Mouse (Mus musculus): ENCODE data around the gene Snx7. TPM values are rescaled to one million over a fixed set of nuclear protein-coding genes. Genes with fewer than 3 reads are reported as not detected.

The Snx7 gene
- total and polyA plus RNA-seq, 3 experiments, result not detected

- Histone ChIP-seq H3K9me3 (replicated peaks; ENCODE audit: low read length) (no peaks in the 10 kb centered on the region), H3K36me3 (replicated peaks in 1 of 2; ENCODE audit: control insufficient read depth in 1 of 2, insufficient read depth in 1 of 2, low read length in 1 of 2) (no peaks in the 10 kb centered on the region), H3K27ac (ENCODE audit: insufficient read depth, low read depth) (no peak overlapping the region), H3K9ac (ENCODE audit: insufficient read depth, low read depth) (no peak overlapping the region), H3K4me1 (ENCODE audit: control insufficient read depth in 1 of 2, insufficient read depth in 2 of 2) (no peaks in the 10 kb centered on the region), H3K4me2 (ENCODE audit: insufficient read depth, low read depth, poor library complexity, severe bottlenecking) (no peak overlapping the region), H3K4me3 (replicated peaks in 1 of 3; ENCODE audit: low read depth in 2 of 3, low read length in 2 of 3, poor library complexity in 1 of 3) (no peak overlapping the region), H3K27me3 (replicated peaks) (no peaks in the 10 kb centered on the region), H3K79me2 (replicated peaks; ENCODE audit: control insufficient read depth, extremely low read depth, insufficient read depth, poor library complexity, severe bottlenecking) (no peaks in the 10 kb centered on the region)
- dilution Hi-C loops (cut with MboI; ENCODE audit: extremely low pct_ligation_motif_present, extremely low pct_unique_long_range_greater_than_20kb, low sequenced_read_pairs), result no loop called here
- DNase-seq (ENCODE audit: extremely low read depth), result peak; percentile 22
- TF ChIP-seq POLR2A (IDR thresholded peaks at IDR 0.05; ENCODE audit: low read depth, low read length) (no peak), IRF4 (IDR thresholded peaks at IDR 0.05; ENCODE audit: low read depth, low read length) (no peak), MXI1 (IDR thresholded peaks at IDR 0.05; ENCODE audit: low read depth, low read length) (no peak), HCFC1 (IDR thresholded peaks at IDR 0.05; ENCODE audit: low read depth, low read length) (no peak), USF1 (IDR thresholded peaks at IDR 0.05; ENCODE audit: low read depth, low read length) (no peak), RCOR1 (conservative IDR thresholded peaks at IDR 0.05; ENCODE audit: low read depth, low read length) (no peak), NRF1 (IDR thresholded peaks at IDR 0.05; ENCODE audit: low read depth, low read length) (no peak), CHD2 (IDR thresholded peaks at IDR 0.05; ENCODE audit: low read length) (no peak), MAX (IDR thresholded peaks at IDR 0.05; ENCODE audit: low read length) (no peak), MYC (IDR thresholded peaks at IDR 0.05; ENCODE audit: low read depth, low read length) (no peak), POLR2AphosphoS2 (IDR thresholded peaks at IDR 0.05; ENCODE audit: low read depth, low read length) (no peak), RAD21 (IDR thresholded peaks at IDR 0.05; ENCODE audit: low read depth, low read length) (peak; percentile 42), SMC3 (IDR thresholded peaks at IDR 0.05; ENCODE audit: low read depth, low read length) (peak; percentile 33), CHD1 (IDR thresholded peaks at IDR 0.05; ENCODE audit: low read depth, low read length) (no peak), CTCF (conservative IDR thresholded peaks at IDR 0.05 in 1 of 2, IDR thresholded peaks at IDR 0.05 in 1 of 2; ENCODE audit: low read depth in 2 of 2, low read length in 2 of 2) (peak in 1 of 2 experiments; percentile 44; a peak in 2 of 4 replicates), MEF2A (IDR thresholded peaks at IDR 0.05; ENCODE audit: borderline replicate concordance, low read depth, low read length) (no peak)
- in situ Hi-C loops (cut with MboI; ENCODE audit: low pct_ligation_motif_present, low pct_unique_long_range_greater_than_20kb, low sequenced_read_pairs), result no loop called here
Observed at GRCm38 (mm10) chr3:117788800-117789693, 79.7 kb downstream of the Snx7 start.

GRCm38 (mm10) chr3:117787247-117787646 lies 81.5 kb downstream of the Snx7 start:
- in situ Hi-C loops (cut with MboI; ENCODE audit: low pct_ligation_motif_present, low pct_unique_long_range_greater_than_20kb, low sequenced_read_pairs) (no loop called here), dilution Hi-C loops (cut with MboI; ENCODE audit: extremely low pct_ligation_motif_present, extremely low pct_unique_long_range_greater_than_20kb, low sequenced_read_pairs) (no loop called here)
- TF ChIP-seq SMC3 (IDR thresholded peaks at IDR 0.05; ENCODE audit: low read depth, low read length) (no peak), NELFE (IDR thresholded peaks at IDR 0.05; ENCODE audit: low read depth, low read length) (no peak), RAD21 (IDR thresholded peaks at IDR 0.05; ENCODE audit: low read depth, low read length) (no peak), CHD1 (IDR thresholded peaks at IDR 0.05; ENCODE audit: low read depth, low read length) (no peak), BHLHE40 (IDR thresholded peaks at IDR 0.05; ENCODE audit: low read depth, low read length) (no peak), KAT2A (IDR thresholded peaks at IDR 0.05; ENCODE audit: insufficient replicate concordance, low read length) (no peak), ZKSCAN1 (IDR thresholded peaks at IDR 0.05; ENCODE audit: borderline replicate concordance, low read depth, low read length) (no peak), GABPA (IDR thresholded peaks at IDR 0.05; ENCODE audit: insufficient replicate concordance, low read depth, low read length) (no peak), NRF1 (IDR thresholded peaks at IDR 0.05; ENCODE audit: low read depth, low read length) (no peak), UBTF (IDR thresholded peaks at IDR 0.05; ENCODE audit: low read depth, low read length) (no peak), MAX (IDR thresholded peaks at IDR 0.05; ENCODE audit: low read length) (no peak), MAFK (IDR thresholded peaks at IDR 0.05; ENCODE audit: insufficient replicate concordance, low read length) (no peak), JUND (conservative IDR thresholded peaks at IDR 0.05; ENCODE audit: low read depth, low read length) (no peak), ETS1 (conservative IDR thresholded peaks at IDR 0.05; ENCODE audit: low read depth, low read length) (no peak), POLR2A (IDR thresholded peaks at IDR 0.05; ENCODE audit: low read depth, low read length) (no peak), CTCF (conservative IDR thresholded peaks at IDR 0.05 in 1 of 2, IDR thresholded peaks at IDR 0.05 in 1 of 2; ENCODE audit: low read depth in 2 of 2, low read length in 2 of 2) (no peak), TCF12 (IDR thresholded peaks at IDR 0.05; ENCODE audit: low read depth, low read length) (no peak), USF1 (IDR thresholded peaks at IDR 0.05; ENCODE audit: low read depth, low read length) (no peak), MYC (IDR thresholded peaks at IDR 0.05; ENCODE audit: low read depth, low read length) (no peak), CHD2 (IDR thresholded peaks at IDR 0.05; ENCODE audit: low read length) (no peak)

More at GRCm38 (mm10) chr3:117787247-117787646, 81.5 kb downstream of the Snx7 start:
- H3K9me3 ChIP-seq (replicated peaks; ENCODE audit: low read length), result no peaks in the 10 kb centered on the region
- H3K27me3 ChIP-seq (replicated peaks), result no peaks in the 10 kb centered on the region
- no peaks in the 10 kb centered on the region for H3K79me2 ChIP-seq (replicated peaks; ENCODE audit: control insufficient read depth, extremely low read depth, insufficient read depth, poor library complexity, severe bottlenecking)
- H3K9ac ChIP-seq (ENCODE audit: insufficient read depth, low read depth), result no peak overlapping the region
- no peak overlapping the region for H3K27ac ChIP-seq (ENCODE audit: insufficient read depth, low read depth)
- no peaks in the 10 kb centered on the region for H3K36me3 ChIP-seq (replicated peaks in 1 of 2; ENCODE audit: control insufficient read depth in 1 of 2, insufficient read depth in 1 of 2, low read length in 1 of 2)
- DNase-seq (ENCODE audit: extremely low read depth), result no peak
- no peaks in the 10 kb centered on the region for H3K4me1 ChIP-seq (ENCODE audit: control insufficient read depth in 1 of 2, insufficient read depth in 2 of 2)
- no peak overlapping the region for H3K4me3 ChIP-seq (replicated peaks in 1 of 3; ENCODE audit: low read depth in 2 of 3, low read length in 2 of 3, poor library complexity in 1 of 3)
- H3K4me2 ChIP-seq (ENCODE audit: insufficient read depth, low read depth, poor library complexity, severe bottlenecking), result no peak overlapping the region
